Comparison of ENCODE assay signal across 9 mouse cellular contexts in the genomic region with DNA sequence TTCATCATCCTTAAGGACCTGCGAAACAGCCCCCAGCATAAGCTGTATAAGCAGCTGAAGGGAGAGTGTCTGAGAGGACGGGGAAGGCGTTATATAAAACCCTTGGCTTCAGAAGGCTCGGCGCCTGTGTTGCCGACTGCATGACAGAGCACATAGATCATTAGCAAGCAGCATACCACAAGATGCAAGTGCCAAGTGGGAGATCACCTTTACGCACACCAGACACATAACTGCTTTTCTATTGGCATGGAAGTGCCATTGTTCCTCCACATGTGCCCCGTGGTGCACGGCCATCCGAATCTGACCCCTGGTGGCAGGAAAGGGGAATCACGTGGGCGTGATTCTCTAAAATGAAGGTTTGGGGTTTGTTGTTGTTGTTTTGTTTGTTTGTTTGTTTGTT. TPM values are rescaled to one million over a fixed set of nuclear protein-coding genes. Genes with fewer than 3 reads are reported as not detected.
DNase-seq lines count a peak whose midpoint lies in the region; ATAC-seq and TF ChIP-seq lines count a peak whose summit lies in the region.
"Had no signal": no experiment of that assay in that cellular context is flagged by ENCODE, and none has a peak within 500 bp of the region (broad histone marks: within the 10 kb centered on the region; RNA-seq: fewer than 3 reads in every experiment).

No protein-coding gene starts in this region.

- H3K27ac ChIP-seq in intestine, embryonic 14.5 days (ENCODE audit: low read depth) = no peak overlapping the region
- H3K27ac ChIP-seq in intestine, embryonic 16.5 days (ENCODE audit: low read length) = no peak overlapping the region
- no peak overlapping the region for H3K27ac ChIP-seq in ES-E14 (ENCODE audit: insufficient read depth, low read depth, low read length, poor library complexity, severe bottlenecking)
- H3K27ac ChIP-seq in embryonic facial prominence, embryonic 11.5 days (replicated peaks; ENCODE audit: low read depth, low read length) = no peak overlapping the region
- 0 out of 2 replicates have a peak overlapping the region, but pooled peaks have one; percentile 41 for H3K27ac ChIP-seq in hindbrain, embryonic 10.5 days
- no peak overlapping the region for H3K27ac ChIP-seq in lung, embryonic 14.5 days (ENCODE audit: low read depth)

- no peak overlapping the region for H3K4me3 ChIP-seq in intestine, embryonic 14.5 days (ENCODE audit: low read depth, low read length)
- H3K4me3 ChIP-seq in intestine, embryonic 16.5 days (ENCODE audit: low read length) = no peak overlapping the region
- peak overlapping the region in 1 of 2 experiments; percentile 6; a peak in 1 of 4 replicates for H3K4me3 ChIP-seq in ES-E14 (ENCODE audit: insufficient read depth in 1 of 2, low read depth in 1 of 2, low read length in 2 of 2, poor library complexity in 1 of 2, severe bottlenecking in 1 of 2)
- no peak overlapping the region for H3K4me3 ChIP-seq in embryonic facial prominence, embryonic 11.5 days (ENCODE audit: low read depth, low read length)
- no peak overlapping the region for H3K4me3 ChIP-seq in hindbrain, embryonic 10.5 days
- no peak overlapping the region for H3K4me3 ChIP-seq in lung, embryonic 14.5 days (ENCODE audit: low read depth, low read length)

- ATAC-seq in intestine, embryonic 14.5 days (replicated peaks; ENCODE audit: low FRiP score, low TSS enrichment, low read depth) = 0 out of 2 replicates have a peak, but pooled peaks have one; percentile 40
- no peak for ATAC-seq in intestine, embryonic 16.5 days
- no peak for ATAC-seq in embryonic facial prominence, embryonic 11.5 days (replicated peaks; ENCODE audit: insufficient number of reproducible peaks, low FRiP score, low TSS enrichment, low read depth)
- ATAC-seq in lung, embryonic 14.5 days (ENCODE audit: insufficient read depth) = peak; percentile 65

- 34% methylated on average over 12 of the region's 12 CpGs for WGBS in intestine, embryonic 14.5 days
- 31% methylated on average over 12 of the region's 12 CpGs for WGBS in intestine, embryonic 16.5 days
- WGBS in embryonic facial prominence, embryonic 11.5 days = 45% methylated on average over 12 of the region's 12 CpGs
- 42% methylated on average over 12 of the region's 12 CpGs for WGBS in hindbrain, embryonic 10.5 days
- 33% methylated on average over 12 of the region's 12 CpGs for WGBS in lung, embryonic 14.5 days

- no peaks in the 10 kb centered on the region for H3K4me1 ChIP-seq in intestine, embryonic 14.5 days (replicated peaks; ENCODE audit: control insufficient read depth, insufficient read depth, low read length)
- no peaks in the 10 kb centered on the region for H3K4me1 ChIP-seq in intestine, embryonic 16.5 days (ENCODE audit: control insufficient read depth, insufficient read depth, low read length)
- H3K4me1 ChIP-seq in ES-E14 (ENCODE audit: control insufficient read depth in 2 of 2, insufficient read depth in 2 of 2, low read length in 2 of 2, poor library complexity in 1 of 2) = peaks cover 2 to 3% of the 10 kb centered on the region in 2 experiments; a peak in 1 of 4 replicates
- H3K4me1 ChIP-seq in embryonic facial prominence, embryonic 11.5 days (ENCODE audit: control insufficient read depth, insufficient read depth, low read length) = no peaks in the 10 kb centered on the region
- H3K4me1 ChIP-seq in hindbrain, embryonic 10.5 days (replicated peaks) = no peaks in the 10 kb centered on the region
- no peaks in the 10 kb centered on the region for H3K4me1 ChIP-seq in lung, embryonic 14.5 days (ENCODE audit: insufficient read depth)

- no peaks in the 10 kb centered on the region for H3K27me3 ChIP-seq in intestine, embryonic 14.5 days (replicated peaks; ENCODE audit: control insufficient read depth, insufficient read depth, low read length)
- no peaks in the 10 kb centered on the region for H3K27me3 ChIP-seq in intestine, embryonic 16.5 days (replicated peaks; ENCODE audit: control insufficient read depth, insufficient read depth, low read length)
- H3K27me3 ChIP-seq in embryonic facial prominence, embryonic 11.5 days (ENCODE audit: control insufficient read depth, insufficient read depth, low read length) = no peaks in the 10 kb centered on the region
- H3K27me3 ChIP-seq in hindbrain, embryonic 10.5 days (ENCODE audit: insufficient read depth, poor library complexity, severe bottlenecking) = no peaks in the 10 kb centered on the region
- H3K27me3 ChIP-seq in lung, embryonic 14.5 days (ENCODE audit: insufficient read depth, low read length) = no peaks in the 10 kb centered on the region

- peak; percentile 65 for DNase-seq in intestine, embryonic 14.5 days (ENCODE audit: low spot score)
- DNase-seq in ES-E14 (ENCODE audit: low read depth, low spot score) = no peak
- peak; percentile 64 for DNase-seq in embryonic facial prominence, embryonic 11.5 days (ENCODE audit: low spot score)
- DNase-seq in hindbrain, embryonic 10.5 days (ENCODE audit: low spot score) = peak; percentile 53
- peak; percentile 76 for DNase-seq in lung, embryonic 14.5 days
- DNase-seq in retina, postnatal 1 day = peak; percentile 69
- no peak for DNase-seq in frontal cortex, postnatal 14 days (ENCODE audit: low spot score in 2 of 2)

- peak; percentile 90 for TF ChIP-seq CTCF in lung, embryonic 14.5 days (IDR thresholded peaks at IDR 0.05; ENCODE audit: low read depth)

- H3K9ac ChIP-seq in intestine, embryonic 14.5 days (ENCODE audit: low read length) = no peak overlapping the region
- no peak overlapping the region for H3K9ac ChIP-seq in intestine, embryonic 16.5 days (ENCODE audit: low read depth, low read length)
- no peak overlapping the region for H3K9ac ChIP-seq in ES-E14 (ENCODE audit: insufficient read depth, low read depth, low read length, poor library complexity, severe bottlenecking)
- no peak overlapping the region for H3K9ac ChIP-seq in embryonic facial prominence, embryonic 11.5 days (replicated peaks; ENCODE audit: low read length)
- no peak overlapping the region for H3K9ac ChIP-seq in lung, embryonic 14.5 days

- in situ Hi-C loops in ES-E14 (cut with MboI; ENCODE audit: low sequenced_read_pairs in 2 of 2, unreplicated experiment in 2 of 2) = no loop called here

- no peaks in the 10 kb centered on the region for H3K36me3 ChIP-seq in intestine, embryonic 14.5 days (ENCODE audit: control insufficient read depth, insufficient read depth, low read length)
- no peaks in the 10 kb centered on the region for H3K36me3 ChIP-seq in intestine, embryonic 16.5 days (ENCODE audit: control insufficient read depth, insufficient read depth, low read length)
- H3K36me3 ChIP-seq in ES-E14 (ENCODE audit: control insufficient read depth, insufficient read depth, low read length, poor library complexity, severe bottlenecking) = no peaks in the 10 kb centered on the region
- no peaks in the 10 kb centered on the region for H3K36me3 ChIP-seq in embryonic facial prominence, embryonic 11.5 days (replicated peaks; ENCODE audit: control insufficient read depth, insufficient read depth, low read depth, low read length)
- H3K36me3 ChIP-seq in hindbrain, embryonic 10.5 days = no peaks in the 10 kb centered on the region
- H3K36me3 ChIP-seq in lung, embryonic 14.5 days (ENCODE audit: insufficient read depth) = no peaks in the 10 kb centered on the region

- no peak overlapping the region for H3K4me2 ChIP-seq in intestine, embryonic 14.5 days (ENCODE audit: low read length)
- no peak overlapping the region for H3K4me2 ChIP-seq in intestine, embryonic 16.5 days (ENCODE audit: low read depth, low read length)
- no peak overlapping the region for H3K4me2 ChIP-seq in embryonic facial prominence, embryonic 11.5 days (ENCODE audit: low read depth, low read length)
- no peak overlapping the region for H3K4me2 ChIP-seq in lung, embryonic 14.5 days

- no peaks in the 10 kb centered on the region for H3K9me3 ChIP-seq in intestine, embryonic 14.5 days (ENCODE audit: control insufficient read depth, low read length)
- no peaks in the 10 kb centered on the region for H3K9me3 ChIP-seq in intestine, embryonic 16.5 days (ENCODE audit: control insufficient read depth, low read length)
- H3K9me3 ChIP-seq in ES-E14 (ENCODE audit: control insufficient read depth, insufficient read depth, low read depth, low read length) = no peaks in the 10 kb centered on the region
- no peaks in the 10 kb centered on the region for H3K9me3 ChIP-seq in embryonic facial prominence, embryonic 11.5 days (replicated peaks; ENCODE audit: control insufficient read depth, low read length)
- no peaks in the 10 kb centered on the region for H3K9me3 ChIP-seq in hindbrain, embryonic 10.5 days
- no peaks in the 10 kb centered on the region for H3K9me3 ChIP-seq in lung, embryonic 14.5 days (ENCODE audit: low read depth, low read length)

RNA-seq across cellular contexts. Expression of gene Arhgef28, which starts 16.6 kb away (rescaled TPM):
- 18.2 and 20.1 TPM in 2 replicates for polyA plus RNA-seq in intestine, embryonic 14.5 days (2014; fragmentation: Nextera tagmentation; extraction: Ambion mirVana)
- 14.2 and 15.1 TPM in 2 replicates for polyA plus RNA-seq in intestine, embryonic 16.5 days (2015; fragmentation: Nextera tagmentation; extraction: Ambion mirVana)
- 13.3 and 19.0 TPM in 2 replicates for total RNA-seq in ES-E14 (2012; rRNA removed)
- polyA plus RNA-seq in embryonic facial prominence, embryonic 11.5 days (2014; fragmentation: Nextera tagmentation; extraction: Ambion mirVana) = 8.6 and 10.6 TPM in 2 replicates
- 8.6 and 10.6 TPM in 2 replicates for polyA plus RNA-seq in hindbrain, embryonic 10.5 days (2016; fragmentation: Nextera tagmentation; extraction: Ambion mirVana)
- 14.7 and 15.0 TPM in 2 replicates for polyA plus RNA-seq in lung, embryonic 14.5 days (2014; fragmentation: Nextera tagmentation; extraction: Ambion mirVana)

RNA-seq across cellular contexts. Expression of gene Utp15, which starts 40.0 kb away (rescaled TPM):
- polyA plus RNA-seq in intestine, embryonic 14.5 days (2014; fragmentation: Nextera tagmentation; extraction: Ambion mirVana) = 39.6 and 44.3 TPM in 2 replicates
- 29.7 and 30.8 TPM in 2 replicates for polyA plus RNA-seq in intestine, embryonic 16.5 days (2015; fragmentation: Nextera tagmentation; extraction: Ambion mirVana)
- total RNA-seq in ES-E14 (2012; rRNA removed) = 33.4 and 38.9 TPM in 2 replicates
- polyA plus RNA-seq in embryonic facial prominence, embryonic 11.5 days (2014; fragmentation: Nextera tagmentation; extraction: Ambion mirVana) = 45.3 and 46.3 TPM in 2 replicates
- polyA plus RNA-seq in hindbrain, embryonic 10.5 days (2016; fragmentation: Nextera tagmentation; extraction: Ambion mirVana) = 36.8 and 44.8 TPM in 2 replicates
- polyA plus RNA-seq in lung, embryonic 14.5 days (2014; fragmentation: Nextera tagmentation; extraction: Ambion mirVana) = 38.3 and 40.9 TPM in 2 replicates

RNA-seq across cellular contexts. Expression of gene Ankra2, which starts 40.0 kb away (rescaled TPM):
- 26.4 and 29.0 TPM in 2 replicates for polyA plus RNA-seq in intestine, embryonic 14.5 days (2014; fragmentation: Nextera tagmentation; extraction: Ambion mirVana)
- polyA plus RNA-seq in intestine, embryonic 16.5 days (2015; fragmentation: Nextera tagmentation; extraction: Ambion mirVana) = 17.2 and 17.8 TPM in 2 replicates
- total RNA-seq in ES-E14 (2012; rRNA removed) = 7.7 and 10.8 TPM in 2 replicates
- polyA plus RNA-seq in embryonic facial prominence, embryonic 11.5 days (2014; fragmentation: Nextera tagmentation; extraction: Ambion mirVana) = 26.0 and 29.7 TPM in 2 replicates
- polyA plus RNA-seq in hindbrain, embryonic 10.5 days (2016; fragmentation: Nextera tagmentation; extraction: Ambion mirVana) = 17.6 and 22.4 TPM in 2 replicates
- polyA plus RNA-seq in lung, embryonic 14.5 days (2014; fragmentation: Nextera tagmentation; extraction: Ambion mirVana) = 19.8 and 21.2 TPM in 2 replicates

RNA-seq across cellular contexts. Expression of gene Gm21976, which starts 56.8 kb away (rescaled TPM):
- not detected in 2 replicates for polyA plus RNA-seq in intestine, embryonic 14.5 days (2014; fragmentation: Nextera tagmentation; extraction: Ambion mirVana)
- polyA plus RNA-seq in intestine, embryonic 16.5 days (2015; fragmentation: Nextera tagmentation; extraction: Ambion mirVana) = not detected in 2 replicates
- not detected in 2 replicates for total RNA-seq in ES-E14 (2012; rRNA removed)
- polyA plus RNA-seq in embryonic facial prominence, embryonic 11.5 days (2014; fragmentation: Nextera tagmentation; extraction: Ambion mirVana) = not detected in 2 replicates
- not detected in 2 replicates for polyA plus RNA-seq in hindbrain, embryonic 10.5 days (2016; fragmentation: Nextera tagmentation; extraction: Ambion mirVana)
- not detected in 2 replicates for polyA plus RNA-seq in lung, embryonic 14.5 days (2014; fragmentation: Nextera tagmentation; extraction: Ambion mirVana)
- polyA plus RNA-seq: liver, embryonic 16.5 days had no signal

Comparison
In these comparisons a context has a peak if more than half of its experiments do, and no peak if none do; other contexts are left out.
1. ATAC-seq: peak in intestine, embryonic 14.5 days (single experiment) and lung, embryonic 14.5 days (single experiment); none in intestine, embryonic 16.5 days (single experiment) and embryonic facial prominence, embryonic 11.5 days (single experiment).
2. DNase-seq: peak in intestine, embryonic 14.5 days (single experiment), embryonic facial prominence, embryonic 11.5 days (single experiment), hindbrain, embryonic 10.5 days (single experiment), lung, embryonic 14.5 days (single experiment) and retina, postnatal 1 day (single experiment); none in ES-E14 (single experiment) and frontal cortex, postnatal 14 days (0 of 2).